Mouse (Mus musculus) erythroblast, embryonic 14.5 days (primary cell): ENCODE results near the gene Fgf22.

Source experiments
- GATA1 ChIP-seq: IDR thresholded peaks from 2 replicates; pipeline ENCODE4 v1.6.1; 2012; ENCODE audit warnings: low read length, inconsistent platforms, mixed read lengths
- TAL1 ChIP-seq: IDR thresholded peaks from 3 replicates; pipeline ENCODE4 v1.6.1; 2012; ENCODE audit warnings: low read length, inconsistent platforms, mixed read lengths

GRCm38 (mm10) chr10:79792339-79793040, 37.6 kb downstream of the Fgf22 start:
- no peak for TF ChIP-seq GATA1
- no peak for TF ChIP-seq TAL1
